Mouse (Mus musculus): ENCODE measurements at regions not wholly inside any gene's neighbourhood (a gene's known extent, or its start where the extent isn't known, plus 50 kb on each side); places are given as distances from the start of the nearest gene placed in this dataset.
A peak's percentile ranks its signal among the peaks of the same experiment; 100 is the strongest.

DNA sequence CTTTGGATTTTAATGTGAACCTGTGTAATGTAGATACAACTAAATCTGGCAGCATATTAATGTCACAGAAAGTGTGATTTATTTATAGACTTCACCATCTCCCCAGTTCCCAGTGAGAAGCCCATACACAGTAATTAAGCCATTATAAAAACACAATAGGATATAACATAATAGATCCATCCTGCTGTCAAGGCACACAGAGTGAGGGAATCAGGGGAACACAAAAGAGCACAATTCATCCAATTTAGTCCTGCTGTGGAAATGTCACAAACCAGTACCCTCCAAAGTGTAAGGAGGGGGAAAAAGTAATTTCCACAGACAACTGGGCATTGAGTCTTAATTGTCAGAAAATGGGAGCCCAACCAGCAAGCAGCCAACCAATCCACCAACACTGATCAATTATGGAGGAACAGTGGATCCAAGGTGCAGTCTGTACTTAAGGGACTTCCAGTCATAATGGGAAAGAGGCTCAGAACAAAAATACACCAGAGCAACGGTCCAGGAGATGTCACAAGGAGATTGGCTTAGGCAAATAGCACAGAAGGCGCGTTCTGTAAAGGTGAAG lies 336.1 kb downstream of the Cog6 start:
- no peak for DNase-seq

DNA sequence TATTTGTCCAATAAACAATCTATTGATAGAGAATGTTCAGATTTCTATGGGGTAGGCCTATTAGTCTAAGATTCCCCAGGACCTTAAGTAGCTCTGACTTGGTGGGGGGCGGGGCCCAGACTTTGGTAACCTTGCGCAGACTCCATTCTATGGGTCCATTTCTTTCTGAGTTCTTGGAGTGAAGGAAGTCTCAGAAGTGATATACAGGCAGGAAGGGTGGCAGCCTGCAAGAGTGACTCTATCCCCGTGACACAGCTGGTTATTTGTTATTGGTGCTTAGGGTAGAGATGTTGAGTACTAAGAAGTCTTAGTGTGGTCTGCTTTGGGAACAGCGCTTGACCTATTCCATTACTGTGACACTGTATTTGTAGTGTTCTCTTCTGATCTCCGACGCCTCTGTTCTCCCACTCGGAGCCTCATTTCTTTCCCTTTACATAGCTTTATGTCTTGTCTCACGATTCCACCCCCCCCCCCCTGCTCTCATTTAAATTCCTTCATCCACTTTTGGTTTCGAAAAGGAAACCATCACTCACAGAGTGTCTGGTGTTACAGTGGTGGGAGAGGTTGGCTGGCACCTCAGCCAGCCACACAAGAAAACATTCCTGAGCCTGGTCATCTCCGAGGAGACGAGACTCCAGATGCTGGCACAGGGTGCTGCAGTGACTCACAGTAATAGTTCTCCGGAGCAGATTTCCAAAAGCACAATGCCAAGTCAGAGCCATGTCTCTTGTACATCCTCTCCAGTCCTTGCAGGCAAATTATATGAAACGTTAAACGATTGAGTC lies 340.0 kb downstream of the Cog6 start:
- no peak for DNase-seq

DNA sequence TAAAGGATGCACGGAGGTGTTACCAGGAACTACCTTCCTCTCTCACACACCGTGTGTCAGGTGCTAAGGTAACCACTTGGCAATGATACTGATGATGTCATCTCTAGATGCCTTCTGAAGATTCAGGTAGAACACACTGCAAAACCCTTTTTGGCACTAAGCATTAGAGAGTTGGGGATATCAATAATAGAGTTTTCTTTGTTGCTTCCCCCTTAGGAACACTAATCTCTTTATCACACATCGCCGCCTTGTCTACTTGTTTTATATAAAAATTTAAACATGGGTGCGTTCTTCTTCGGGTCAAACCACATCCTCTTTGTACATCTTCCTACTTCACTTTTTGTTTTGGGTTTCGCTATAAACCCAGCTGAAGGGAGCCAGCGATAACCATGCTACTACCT lies 346.4 kb downstream of the Cog6 start:
- DNase-seq = no peak

GRCm38 (mm10) chr3:52663161-52663602 lies 353.9 kb downstream of the Cog6 start:
- peak; percentile 30 for DNase-seq

GRCm38 (mm10) chr3:52662164-52662908 lies 354.7 kb downstream of the Cog6 start:
- peak; percentile 76 for DNase-seq

DNA sequence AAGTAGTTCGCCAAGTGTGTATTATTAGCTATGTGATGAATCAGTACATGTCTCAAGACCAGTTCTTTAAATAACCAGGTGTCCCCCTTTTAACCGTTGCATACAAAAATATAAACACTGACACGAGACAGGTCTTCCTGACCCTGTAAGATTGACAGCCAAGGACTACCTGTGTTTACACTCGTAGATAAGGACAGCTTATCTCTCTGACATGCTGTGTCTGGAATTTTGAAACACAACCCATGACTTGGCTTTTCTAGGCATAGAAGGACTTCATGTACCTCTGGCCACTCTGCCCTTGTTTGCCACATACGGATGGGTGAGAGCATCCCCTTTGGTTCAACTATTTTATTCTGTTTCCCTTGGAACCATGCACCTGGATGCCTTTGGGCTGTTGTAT lies 364.0 kb downstream of the Cog6 start:
- no peak for DNase-seq

- DNase-seq = no peak
Measured at GRCm38 (mm10) chr3:52652476-52652870, 364.6 kb downstream of the Cog6 start.

- no peak for DNase-seq
Measured at GRCm38 (mm10) chr3:52651862-52652475, 365.1 kb downstream of the Cog6 start.

DNA sequence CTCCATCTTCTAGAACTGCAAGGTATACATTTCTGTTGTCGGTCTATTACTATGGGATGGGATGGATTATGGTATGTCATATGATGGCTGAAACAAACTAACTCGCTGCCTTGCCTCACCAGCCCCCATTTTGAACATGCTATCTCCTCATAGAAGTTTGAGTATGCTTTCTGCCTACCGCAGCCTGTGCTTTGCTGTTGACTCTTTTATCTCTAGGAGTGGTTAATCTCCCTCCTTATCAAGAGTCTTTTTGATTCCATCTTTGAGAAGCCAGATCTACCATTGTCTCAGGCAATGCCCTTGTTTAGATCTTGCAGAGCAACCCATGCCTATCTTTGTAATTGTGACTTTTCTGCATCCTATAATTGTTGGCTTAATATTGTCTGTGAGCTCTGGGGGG lies 367.0 kb downstream of the Cog6 start:
- no peak for DNase-seq

DNA sequence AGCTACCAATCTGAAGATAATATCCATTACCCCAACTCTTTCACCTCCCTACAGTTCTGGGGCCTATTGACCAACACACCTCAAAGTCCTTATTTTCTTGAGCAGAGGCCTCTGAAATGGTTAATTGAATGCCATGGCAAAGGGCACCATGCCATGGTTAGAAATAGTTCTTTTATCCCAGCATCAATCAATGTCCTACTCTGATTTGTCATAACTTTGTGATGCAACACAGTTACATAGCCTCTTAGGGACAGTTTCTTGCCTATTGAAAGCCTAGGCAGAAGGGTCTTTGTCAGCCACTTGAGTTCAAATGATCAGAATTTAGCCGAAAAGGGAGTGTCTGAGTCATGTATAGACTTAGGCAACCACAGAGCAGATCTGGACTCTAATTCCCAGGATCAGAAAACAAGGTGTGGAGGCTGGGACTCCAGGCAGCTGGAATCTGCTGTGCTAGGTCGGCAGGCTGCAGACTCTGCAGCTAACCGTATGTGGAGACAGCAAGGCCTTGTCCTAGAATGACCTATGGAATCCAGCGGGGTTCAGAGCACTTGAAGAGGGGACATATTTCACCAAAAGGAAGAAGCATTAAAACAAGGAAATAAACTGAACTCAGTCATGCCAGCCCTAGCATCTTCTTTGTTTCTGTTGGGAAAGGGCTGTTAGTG lies 368.1 kb downstream of the Cog6 start:
- DNase-seq = no peak

DNA sequence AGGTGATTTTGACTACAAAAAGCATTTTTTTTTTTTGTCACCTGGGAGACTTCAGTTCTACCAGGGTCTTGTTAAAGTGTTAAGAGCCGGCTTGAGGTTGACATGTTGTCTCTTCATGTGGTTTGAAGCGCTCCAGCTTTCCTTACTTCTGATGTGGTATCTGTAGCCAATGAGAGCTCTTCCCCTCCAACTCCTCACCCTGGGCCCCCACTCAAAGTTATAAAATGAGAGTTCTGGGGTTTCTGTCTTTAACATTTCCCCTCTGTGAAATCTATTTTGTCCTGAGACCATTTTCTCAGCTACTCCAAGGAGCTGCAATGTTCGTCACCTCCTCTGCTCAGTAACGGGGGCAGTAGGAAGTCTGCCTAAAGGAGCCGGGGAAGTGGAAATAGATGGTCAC lies 369.1 kb downstream of the Cog6 start:
- no peak for DNase-seq

DNA sequence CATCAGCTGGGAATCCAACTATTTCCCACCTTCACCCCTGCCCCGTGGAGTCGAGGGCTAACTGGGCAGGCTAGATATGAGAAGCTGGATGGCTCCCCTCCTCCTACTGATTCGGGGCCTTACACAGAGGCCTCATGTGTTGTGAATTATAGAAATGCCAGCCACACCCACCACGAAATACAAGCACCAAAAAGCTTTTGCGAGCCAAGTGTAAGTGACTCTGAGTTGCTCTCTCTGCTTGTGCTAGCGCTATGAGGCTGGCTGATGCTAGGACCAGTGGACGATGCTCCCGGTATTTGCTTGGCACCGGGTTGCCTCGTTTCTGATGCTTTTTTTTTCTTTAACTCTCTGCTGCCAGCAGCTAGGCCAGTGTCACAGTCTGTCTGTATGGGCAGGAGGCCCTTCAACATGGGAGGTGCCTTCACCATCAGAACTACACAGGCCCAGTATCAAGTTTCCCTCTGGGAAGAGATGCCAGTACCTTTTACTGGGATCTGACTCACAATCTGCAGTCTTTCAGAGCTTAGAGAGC lies 369.8 kb downstream of the Cog6 start:
- DNase-seq = no peak

DNA sequence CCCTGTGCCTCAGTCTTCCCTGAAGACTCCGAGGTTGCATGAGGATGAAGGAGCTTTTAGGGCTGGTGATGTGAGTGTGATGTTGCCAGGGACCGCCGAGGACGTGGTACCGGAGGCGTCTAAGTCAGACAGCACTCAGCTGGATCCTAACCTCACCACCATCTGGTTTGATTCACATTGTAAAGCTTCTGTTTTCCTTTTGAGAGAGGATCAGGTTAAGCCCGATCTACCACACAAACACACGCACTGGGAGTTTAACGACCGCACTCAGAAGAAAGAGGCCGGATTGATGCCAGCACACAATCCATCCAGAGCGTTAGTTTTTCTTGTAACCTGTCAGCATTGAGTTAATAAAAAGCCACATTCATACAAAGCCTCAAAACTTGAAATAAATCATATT lies 371.9 kb downstream of the Cog6 start:
- DNase-seq = no peak

- peak; percentile 22 for DNase-seq
Measured at GRCm38 (mm10) chr3:52644178-52645128, 372.6 kb downstream of the Cog6 start.

GRCm38 (mm10) chr3:52643796-52644177 lies 373.2 kb downstream of the Cog6 start:
- no peak for DNase-seq

DNA sequence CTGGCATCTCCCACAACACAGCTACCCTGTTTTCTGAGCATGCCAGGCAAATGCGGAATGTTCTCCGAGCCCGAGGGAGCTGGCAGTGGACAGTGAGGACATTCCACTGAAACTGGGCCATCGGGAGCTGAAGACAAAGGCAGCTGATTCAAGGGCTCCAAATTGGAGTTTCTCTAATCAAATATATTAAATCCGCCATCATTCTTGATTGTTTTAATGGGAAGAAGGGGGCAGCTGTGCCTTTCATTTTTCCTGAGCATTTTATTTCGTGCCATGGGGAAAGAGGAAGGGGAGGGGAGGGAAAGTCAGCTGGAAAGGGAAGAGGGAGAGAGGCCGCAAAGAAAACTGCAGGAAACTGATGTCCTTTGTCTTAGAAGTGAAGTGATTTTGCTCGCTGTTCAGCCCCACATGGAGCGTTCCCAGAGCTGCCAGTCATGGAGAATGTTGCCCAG lies 373.9 kb downstream of the Cog6 start:
- peak; percentile 28 for DNase-seq

- peak; percentile 59 for DNase-seq
Measured at GRCm38 (mm10) chr3:52641226-52642181, 373.4 kb downstream of the Foxo1 start.

GRCm38 (mm10) chr3:52640250-52641147 lies 372.4 kb downstream of the Foxo1 start:
- DNase-seq = no peak

GRCm38 (mm10) chr3:52638816-52639215 lies 370.7 kb downstream of the Foxo1 start:
- DNase-seq = no peak

Measured in cerebellum, adult 9-11 months (tissue).